Mouse (Mus musculus) lung, postnatal 4 days (tissue): ENCODE measurements around the gene Agps.
"Not testable (repeated sequence)": the region's sequence is repeated elsewhere in the genome, so short reads cannot be mapped to it uniquely, and the experiment has no call there.

Experiments used
- DNase-seq, 2 experiments: peaks; one replicate each; pipeline ENCODE4 v3.0.0; 2021

Gene Agps

GRCm38 (mm10) chr2:75933541-75933940, 101.6 kb downstream of the Agps start:
- DNase-seq: no peak

DNA sequence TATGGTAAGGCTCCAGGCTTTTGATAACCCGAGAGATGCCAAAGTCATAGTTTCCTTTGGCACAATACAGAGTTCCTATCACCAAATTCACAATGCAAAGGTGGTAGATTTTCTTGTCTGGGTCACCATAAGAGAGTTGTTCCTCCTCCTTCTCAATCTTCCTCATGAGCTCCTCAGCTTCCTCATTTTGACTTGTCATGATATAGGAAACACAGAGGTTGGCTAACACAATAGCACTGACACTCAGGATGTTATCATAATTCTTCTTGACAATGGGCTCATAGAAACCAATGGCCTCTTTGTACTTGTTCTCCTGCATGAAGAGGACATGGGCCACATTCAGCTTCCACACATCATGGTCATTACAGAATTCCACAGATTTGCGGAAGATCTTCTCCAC, 104.7 kb downstream of the Agps start:
- not testable (repeated sequence) for DNase-seq

- not testable (repeated sequence) for DNase-seq
Observed at GRCm38 (mm10) chr2:75937520-75938116, 105.6 kb downstream of the Agps start.

DNA sequence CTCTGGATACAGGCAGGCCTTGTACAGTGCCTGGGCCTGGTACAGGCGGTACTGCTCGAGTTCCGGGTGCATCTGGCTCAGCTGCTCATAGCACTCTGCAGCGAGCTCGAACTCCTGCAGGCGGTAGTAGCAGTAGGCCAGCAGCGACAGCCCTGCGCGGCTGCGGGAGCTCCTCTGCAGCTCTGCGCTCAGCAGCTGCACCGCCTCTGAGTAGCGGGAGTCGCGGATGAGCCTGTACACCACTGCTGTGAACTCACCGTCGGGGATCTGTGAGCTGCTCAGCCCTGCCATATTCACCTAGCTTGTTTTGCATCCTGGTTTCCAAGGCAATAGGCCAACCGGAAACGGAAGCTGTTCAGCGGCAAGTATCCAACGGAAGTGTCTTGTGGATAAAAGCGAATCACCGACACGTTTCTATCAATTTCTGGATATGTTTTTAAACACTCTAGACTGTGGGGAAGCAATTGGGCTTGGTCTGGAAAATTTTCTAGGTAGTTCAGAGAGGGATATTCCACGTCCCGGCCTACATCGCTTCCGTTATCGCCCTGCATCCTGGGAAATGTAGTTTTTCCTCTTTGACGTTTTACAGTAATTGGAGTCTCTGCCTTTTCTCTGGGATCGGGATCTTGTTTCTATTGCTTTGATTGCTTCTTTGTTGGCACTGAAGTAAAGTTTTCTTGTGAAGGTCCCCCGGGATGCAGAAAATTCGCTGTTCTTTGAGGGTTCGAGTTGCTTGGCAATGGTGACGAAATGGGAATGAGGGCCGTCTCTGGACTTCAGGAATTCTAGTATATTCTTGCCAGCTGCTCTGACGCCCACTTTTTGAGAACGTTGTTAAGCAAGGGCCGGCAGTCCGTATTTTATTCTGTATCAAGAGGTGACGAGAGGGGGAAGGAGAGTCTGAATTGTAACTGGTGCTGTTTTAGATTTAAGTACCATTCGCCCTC, 106.4 kb downstream of the Agps start, which contains the start of gene Ttc30b:
TSS of gene Ttc30b (minus strand) at position 469 of the 947 bp plus-strand sequence.
- DNase-seq: peak; percentile 76 to 83

- DNase-seq: no peak
Observed at GRCm38 (mm10) chr2:75950685-75951084, 118.7 kb downstream of the Agps start.

- DNase-seq: no peak
Observed at GRCm38 (mm10) chr2:75953320-75953719, 121.3 kb downstream of the Agps start.

DNA sequence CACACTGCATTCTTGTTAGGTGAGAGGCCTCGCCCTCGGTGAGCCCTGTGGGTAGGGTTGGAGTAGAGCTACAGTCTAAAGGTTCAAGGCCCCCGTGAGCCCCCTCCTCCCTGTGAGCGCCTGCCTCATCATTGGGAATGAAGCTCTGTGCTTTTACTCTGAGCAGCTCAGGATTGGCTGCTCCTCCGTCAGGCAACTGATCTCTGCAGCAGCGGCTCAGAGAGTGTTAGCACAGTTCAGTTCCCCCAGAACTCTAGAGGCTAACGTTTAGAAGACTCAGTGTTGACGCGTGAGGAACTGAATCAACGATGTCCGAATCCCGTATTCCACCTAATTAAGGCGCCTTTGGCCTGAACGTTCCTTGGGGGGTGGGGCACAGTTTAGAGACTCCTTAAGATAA, 123.7 kb downstream of the Agps start:
- DNase-seq: no peak

GRCm38 (mm10) chr2:75959183-75959849, 127.3 kb downstream of the Agps start:
- DNase-seq: peak in 1 of 2 experiments; percentile 13

- peak; percentile 45 to 72 for DNase-seq
Observed at GRCm38 (mm10) chr2:75959850-75960365, 127.9 kb downstream of the Agps start.

- DNase-seq: peak; percentile 64 to 82
Observed at GRCm38 (mm10) chr2:75960366-75961330, 128.7 kb downstream of the Agps start.

DNA sequence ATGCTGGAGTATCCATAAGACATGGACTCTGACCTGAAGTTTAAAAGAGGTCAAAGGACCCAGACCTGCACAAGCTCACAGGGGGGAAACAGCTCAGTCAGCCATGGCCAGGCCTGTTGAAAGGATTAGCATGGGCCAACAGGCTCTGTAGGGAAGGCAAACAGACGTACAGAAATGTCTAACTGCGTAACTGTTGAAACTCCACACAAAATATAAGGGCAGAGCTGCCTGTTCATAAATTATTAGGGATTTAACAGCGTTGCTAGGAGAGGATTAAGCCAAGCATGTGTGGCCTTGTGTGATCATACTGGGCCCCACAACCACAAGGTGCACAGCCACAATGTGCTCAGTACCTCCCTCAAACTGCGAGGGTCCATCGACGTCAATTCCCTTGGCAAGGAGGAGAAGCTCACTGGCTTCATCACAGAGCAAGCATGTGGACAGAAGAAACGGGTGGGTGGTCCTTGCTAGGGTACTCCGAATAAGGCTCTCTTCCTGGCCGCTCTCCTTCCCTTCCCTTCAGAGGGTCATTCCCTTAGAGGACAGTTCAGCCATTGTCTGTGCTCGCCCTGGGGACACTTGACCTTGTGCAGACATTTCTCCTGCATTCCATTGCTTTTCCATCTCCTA, 131.3 kb downstream of the Agps start:
- no peak for DNase-seq

- no peak for DNase-seq
Observed at GRCm38 (mm10) chr2:75964051-75964450, 132.1 kb downstream of the Agps start.

- peak; percentile 79 to 84 for DNase-seq
Observed at GRCm38 (mm10) chr2:75964512-75964911, 132.5 kb downstream of the Agps start.

DNA sequence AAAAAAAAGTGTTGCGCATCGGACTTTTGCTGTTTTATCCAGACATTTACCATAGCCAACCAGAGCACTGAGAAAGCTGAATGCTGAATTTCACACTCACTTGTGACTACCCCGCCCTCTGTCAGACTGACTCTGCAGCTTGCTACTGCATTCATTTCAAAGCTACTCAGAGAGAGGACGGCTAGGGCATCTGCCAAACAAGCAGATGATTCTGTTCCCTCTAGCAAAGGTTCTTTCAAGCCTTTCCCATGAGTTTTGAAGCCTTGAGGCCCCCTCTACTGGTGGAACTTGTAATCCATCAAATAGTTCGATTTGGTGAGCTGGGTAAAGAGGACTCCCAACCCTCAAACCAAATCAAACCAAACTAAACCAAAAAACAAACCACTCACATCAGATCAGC, 133.0 kb downstream of the Agps start:
- peak; percentile 54 to 77 for DNase-seq

- no peak for DNase-seq
Observed at GRCm38 (mm10) chr2:75974131-75974530, 142.2 kb downstream of the Agps start.

DNA sequence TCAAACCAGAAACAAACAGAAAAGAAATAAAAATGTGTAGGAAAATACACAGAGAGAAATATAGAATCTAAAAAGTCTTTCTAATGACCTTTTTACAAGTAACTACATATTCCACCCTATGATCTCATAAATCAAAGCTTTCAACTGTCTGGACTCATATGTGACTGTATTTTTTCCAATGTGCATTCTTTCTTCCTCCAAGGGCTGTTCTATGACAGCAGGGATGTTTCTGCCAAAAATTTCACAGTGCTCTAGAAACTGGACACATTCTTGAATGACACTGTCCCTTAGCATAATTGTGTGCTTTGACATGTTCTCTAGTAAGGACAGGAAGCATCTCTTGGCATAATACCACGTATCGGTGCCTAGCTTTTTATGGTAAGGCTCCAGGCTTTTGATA, 144.1 kb downstream of the Agps start:
- not testable (repeated sequence) for DNase-seq

GRCm38 (mm10) chr2:75977752-75978368, 145.9 kb downstream of the Agps start, which contains the start of gene Ttc30a2:
Ttc30a2 (minus strand) TSS chr2:75978170.
- DNase-seq: peak; percentile 54 to 68
